Mouse (Mus musculus) CH12.LX (cell line): ENCODE results near the gene Slc25a10. TPM values are rescaled to one million over a fixed set of nuclear protein-coding genes. Genes with fewer than 3 reads are reported as not detected.

Experiments
- DNase-seq: peaks from one replicate; pipeline ENCODE4 v3.0.0-alpha.2; 2013; ENCODE audit errors: extremely low read depth
- H3K27ac ChIP-seq: 2 replicates; pipeline ENCODE4 v1.5.1; 2012; ENCODE audit warnings: low read depth, mild to moderate bottlenecking, control low read depth, moderate library complexity; ENCODE audit not compliant: insufficient read depth
- H3K27me3 ChIP-seq: replicated peaks from 2 replicates; pipeline ENCODE3; 2012; ENCODE audit warnings: inconsistent platforms
- H3K36me3 ChIP-seq, 2 experiments: replicated peaks in 1 of 2; 2 replicates each; pipeline versions ENCODE3 to v1.6.1; 2012; ENCODE audit warnings: inconsistent platforms in 1 of 2, low read length in 1 of 2, mild to moderate bottlenecking in 1 of 2, mixed read lengths in 1 of 2, moderate library complexity in 1 of 2; ENCODE audit not compliant: control insufficient read depth in 1 of 2, insufficient read depth in 1 of 2
- H3K4me1 ChIP-seq, 2 experiments: 2 replicates each; pipeline ENCODE4 v1.6.1; 2012; ENCODE audit warnings: inconsistent platforms in 1 of 2, moderate library complexity in 1 of 2; ENCODE audit not compliant: insufficient read depth in 2 of 2, control insufficient read depth in 1 of 2
- H3K4me2 ChIP-seq: 2 replicates; pipeline ENCODE4 v1.6.1; 2012; ENCODE audit warnings: low read depth, mild to moderate bottlenecking, control low read depth; ENCODE audit not compliant: poor library complexity, insufficient read depth, severe bottlenecking
- H3K4me3 ChIP-seq, 3 experiments: fragments of 150-350 bp in 1 of 3; sonication (generic) in 1 of 3; replicated peaks in 1 of 3; 2 replicates each; pipeline versions ENCODE3 to v1.5.1; 2011 to 2012; ENCODE audit warnings: low read depth in 2 of 3, low read length in 2 of 3, mild to moderate bottlenecking in 2 of 3, moderate library complexity in 2 of 3, control low read depth in 1 of 3, improper control_type of control experiment in 1 of 3, inconsistent platforms in 1 of 3, mixed read lengths in 1 of 3; ENCODE audit not compliant: poor library complexity in 1 of 3
- H3K79me2 ChIP-seq: replicated peaks from 2 replicates; pipeline ENCODE4 v1.6.1; 2012; ENCODE audit warnings: mild to moderate bottlenecking, moderate library complexity; ENCODE audit not compliant: control insufficient read depth, poor library complexity, insufficient read depth, severe bottlenecking; ENCODE audit errors: extremely low read depth
- H3K9ac ChIP-seq: 2 replicates; pipeline ENCODE4 v1.6.1; 2012; ENCODE audit warnings: low read depth, mild to moderate bottlenecking, control low read depth, moderate library complexity; ENCODE audit not compliant: insufficient read depth
- H3K9me3 ChIP-seq: replicated peaks from 2 replicates; pipeline ENCODE3; 2012; ENCODE audit warnings: low read length, inconsistent platforms, mixed read lengths
- BHLHE40 ChIP-seq: IDR thresholded peaks from 2 replicates; pipeline ENCODE4 v1.6.1; 2011; ENCODE audit warnings: mild to moderate bottlenecking, low read depth, low read length, improper control_type of control experiment
- CHD1 ChIP-seq: IDR thresholded peaks from 2 replicates; pipeline ENCODE4 v1.6.1; 2012; ENCODE audit warnings: low read depth, low read length, improper control_type of control experiment, inconsistent platforms
- CHD2 ChIP-seq: IDR thresholded peaks from 2 replicates; pipeline ENCODE4 v1.6.1; 2011; ENCODE audit warnings: low read length, improper control_type of control experiment
- CTCF ChIP-seq, 2 experiments: IDR thresholded peaks in 1 of 2; conservative IDR thresholded peaks in 1 of 2; 2 replicates each; pipeline ENCODE4 v1.5.1; 2011 to 2012; ENCODE audit warnings: low read depth in 2 of 2, low read length in 2 of 2, improper control_type of control experiment in 1 of 2, inconsistent platforms in 1 of 2, mild to moderate bottlenecking in 1 of 2, moderate library complexity in 1 of 2
- E2F4 ChIP-seq: IDR thresholded peaks from 2 replicates; pipeline ENCODE4 v1.6.1; 2011; ENCODE audit warnings: low read depth, low read length, improper control_type of control experiment; ENCODE audit not compliant: insufficient replicate concordance
- ELF1 ChIP-seq: IDR thresholded peaks from 2 replicates; pipeline ENCODE4 v1.6.1; 2014; ENCODE audit warnings: low read depth, mild to moderate bottlenecking, inconsistent platforms, low read length, improper control_type of control experiment
- EP300 ChIP-seq: IDR thresholded peaks from 2 replicates; pipeline ENCODE4 v1.6.1; 2011; ENCODE audit warnings: low read length, improper control_type of control experiment
- ETS1 ChIP-seq: conservative IDR thresholded peaks from 2 replicates; pipeline ENCODE4 v1.6.1; 2012; ENCODE audit warnings: low read depth, mild to moderate bottlenecking, inconsistent platforms, low read length, improper control_type of control experiment, moderate library complexity
- GABPA ChIP-seq: IDR thresholded peaks from 2 replicates; pipeline ENCODE4 v1.6.1; 2012; ENCODE audit warnings: low read depth, low read length, improper control_type of control experiment, inconsistent platforms; ENCODE audit not compliant: insufficient replicate concordance
- HCFC1 ChIP-seq: IDR thresholded peaks from 2 replicates; pipeline ENCODE4 v1.6.1; 2012; ENCODE audit warnings: low read depth, mild to moderate bottlenecking, inconsistent platforms, low read length, improper control_type of control experiment
- IRF4 ChIP-seq: IDR thresholded peaks from 2 replicates; pipeline ENCODE4 v1.6.1; 2014; ENCODE audit warnings: low read depth, mild to moderate bottlenecking, inconsistent platforms, low read length, improper control_type of control experiment
- KAT2A ChIP-seq: IDR thresholded peaks from 2 replicates; pipeline ENCODE4 v1.6.1; 2012; ENCODE audit warnings: low read length, improper control_type of control experiment, inconsistent platforms; ENCODE audit not compliant: insufficient replicate concordance
- MAFK ChIP-seq: IDR thresholded peaks from 2 replicates; pipeline ENCODE4 v1.6.1; 2011; ENCODE audit warnings: low read length, improper control_type of control experiment; ENCODE audit not compliant: insufficient replicate concordance
- MAX ChIP-seq: IDR thresholded peaks from 2 replicates; pipeline ENCODE4 v1.6.1; 2011; ENCODE audit warnings: low read length, improper control_type of control experiment
- MAZ ChIP-seq: IDR thresholded peaks from 2 replicates; pipeline ENCODE4 v1.6.1; 2012; ENCODE audit warnings: low read depth, mild to moderate bottlenecking, inconsistent platforms, low read length, improper control_type of control experiment, moderate library complexity
- MYC ChIP-seq: IDR thresholded peaks from 2 replicates; pipeline ENCODE4 v1.6.1; 2011; ENCODE audit warnings: low read depth, mild to moderate bottlenecking, improper control_type of control experiment, low read length
- NELFE ChIP-seq: IDR thresholded peaks from 2 replicates; pipeline ENCODE4 v1.6.1; 2011; ENCODE audit warnings: low read depth, low read length, improper control_type of control experiment
- NRF1 ChIP-seq: IDR thresholded peaks from 2 replicates; pipeline ENCODE4 v1.6.1; 2014; ENCODE audit warnings: low read depth, mild to moderate bottlenecking, inconsistent platforms, low read length, improper control_type of control experiment, moderate library complexity
- PAX5 ChIP-seq: IDR thresholded peaks from 2 replicates; pipeline ENCODE4 v1.6.1; 2012; ENCODE audit warnings: low read length, inconsistent platforms, mixed read lengths
- POLR2A ChIP-seq: IDR thresholded peaks from 2 replicates; pipeline ENCODE4 v1.6.1; 2011; ENCODE audit warnings: low read depth, mild to moderate bottlenecking, improper control_type of control experiment, low read length
- POLR2AphosphoS2 ChIP-seq: IDR thresholded peaks from 2 replicates; pipeline ENCODE4 v1.6.1; 2011; ENCODE audit warnings: low read depth, low read length, improper control_type of control experiment
- RAD21 ChIP-seq: IDR thresholded peaks from 2 replicates; pipeline ENCODE4 v1.6.1; 2011; ENCODE audit warnings: low read depth, mild to moderate bottlenecking, low read length, improper control_type of control experiment, moderate library complexity
- RCOR1 ChIP-seq: conservative IDR thresholded peaks from 2 replicates; pipeline ENCODE4 v1.6.1; 2012; ENCODE audit warnings: low read depth, mild to moderate bottlenecking, inconsistent platforms, low read length, improper control_type of control experiment
- SMC3 ChIP-seq: IDR thresholded peaks from 2 replicates; pipeline ENCODE4 v1.6.1; 2011; ENCODE audit warnings: low read depth, low read length, improper control_type of control experiment
- TBP ChIP-seq: conservative IDR thresholded peaks from 2 replicates; pipeline ENCODE4 v1.6.1; 2011; ENCODE audit warnings: low read depth, low read length, improper control_type of control experiment
- TCF12 ChIP-seq: IDR thresholded peaks from 2 replicates; pipeline ENCODE4 v1.6.1; 2014; ENCODE audit warnings: low read depth, mild to moderate bottlenecking, inconsistent platforms, low read length, improper control_type of control experiment
- UBTF ChIP-seq: IDR thresholded peaks from 2 replicates; pipeline ENCODE4 v1.6.1; 2012; ENCODE audit warnings: low read depth, mild to moderate bottlenecking, inconsistent platforms, low read length, improper control_type of control experiment, moderate library complexity
- USF2 ChIP-seq: conservative IDR thresholded peaks from 2 replicates; pipeline ENCODE4 v1.6.1; 2011; ENCODE audit warnings: low read depth, low read length, improper control_type of control experiment
- ZC3H11A ChIP-seq: IDR thresholded peaks from 2 replicates; pipeline ENCODE4 v1.6.1; 2012; ENCODE audit warnings: low read depth, mild to moderate bottlenecking, inconsistent platforms, low read length, improper control_type of control experiment
- ZKSCAN1 ChIP-seq: IDR thresholded peaks from 2 replicates; pipeline ENCODE4 v1.6.1; 2012; ENCODE audit warnings: low read depth, inconsistent platforms, low read length, improper control_type of control experiment, borderline replicate concordance
- ZNF384 ChIP-seq: IDR thresholded peaks from 2 replicates; pipeline ENCODE4 v1.6.1; 2012; ENCODE audit warnings: low read depth, low read length, improper control_type of control experiment, inconsistent platforms
- dilution Hi-C: fragments of 300-500 bp; cut with MboI; formaldehyde crosslinking; loops from 2 replicates; pipeline ENCODE4 v1.14.3; 2020; ENCODE audit warnings: low sequenced_read_pairs; ENCODE audit not compliant: extremely low pct_unique_long_range_greater_than_20kb, extremely low pct_ligation_motif_present
- in situ Hi-C: fragments of 300-500 bp; cut with MboI; formaldehyde crosslinking; loops from 3 replicates; pipeline ENCODE4 v1.14.3; 2019; ENCODE audit warnings: low sequenced_read_pairs, low pct_ligation_motif_present, low pct_unique_long_range_greater_than_20kb, mixed read lengths
- polyA plus RNA-seq: library from polyadenylated mRNA; unstranded; fragments of >175 nt; gene quantifications from 2 replicates; pipeline ENCODE4 v1.2.1, GENCODE M21; 2012; ENCODE audit warnings: low read depth; ENCODE audit not compliant: insufficient read length
- total RNA-seq, 2 experiments: library from RNA; depleted of rRNA; stranded (reverse); fragments of 300-350 nt in 1 of 2; fragments of >200 nt in 1 of 2; gene quantifications; 2 replicates each; pipeline ENCODE4 v1.2.3; 2012 to 2014

Gene Slc25a10
- total and polyA plus RNA-seq, 3 experiments = 32.9 to 45.9 (median 34.6) TPM

DNA sequence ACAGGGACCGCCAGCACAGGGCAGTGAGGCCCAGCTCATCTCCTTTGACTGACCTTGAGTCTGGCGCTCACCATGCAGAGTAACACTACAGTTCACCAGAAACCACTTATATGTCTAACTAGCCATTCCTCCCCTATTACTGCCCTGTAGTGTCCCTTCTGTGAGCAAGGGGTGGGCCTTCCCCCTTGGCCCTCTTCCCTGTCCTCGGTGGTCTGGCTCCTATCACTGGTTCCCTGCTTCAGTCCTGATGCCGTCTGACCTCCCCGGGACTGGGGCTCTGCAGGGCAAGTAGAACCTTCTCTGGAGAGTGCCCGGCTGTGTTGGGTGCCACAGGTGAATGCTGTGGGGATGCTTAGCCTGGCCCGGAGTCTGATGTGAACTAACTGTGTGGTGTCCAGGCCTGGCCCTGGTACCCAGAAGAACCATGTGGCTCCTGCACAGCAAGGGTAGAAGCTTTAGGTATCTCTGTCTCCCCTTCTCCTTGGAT lies 8.1 kb upstream of the Slc25a10 start:
- H3K4me1 ChIP-seq = peaks cover 6 to 28% of the 10 kb centered on the region in 2 experiments
- H3K36me3 ChIP-seq = peaks cover 70 to 81% of the 10 kb centered on the region in 2 experiments
- dilution Hi-C loops = no loop called here
- H3K79me2 ChIP-seq = peaks cover 26% of the 10 kb centered on the region
- DNase-seq = no peak
- no peak for TF ChIP-seq MYC
- TF ChIP-seq, all 38 proteins: peak for 0
- in situ Hi-C loops = no loop called here
- Histone ChIP-seq H3K9me3 (no peaks in the 10 kb centered on the region), H3K4me2 (peak overlapping the region; percentile 63; the same call in 1 of the 2 replicates), H3K4me3 (peak overlapping the region in 2 of 3 experiments; percentile 71 to 100), H3K27ac (no peak overlapping the region), H3K27me3 (no peaks in the 10 kb centered on the region), H3K9ac (no peak overlapping the region; the same call in 1 of the 2 replicates)

DNA sequence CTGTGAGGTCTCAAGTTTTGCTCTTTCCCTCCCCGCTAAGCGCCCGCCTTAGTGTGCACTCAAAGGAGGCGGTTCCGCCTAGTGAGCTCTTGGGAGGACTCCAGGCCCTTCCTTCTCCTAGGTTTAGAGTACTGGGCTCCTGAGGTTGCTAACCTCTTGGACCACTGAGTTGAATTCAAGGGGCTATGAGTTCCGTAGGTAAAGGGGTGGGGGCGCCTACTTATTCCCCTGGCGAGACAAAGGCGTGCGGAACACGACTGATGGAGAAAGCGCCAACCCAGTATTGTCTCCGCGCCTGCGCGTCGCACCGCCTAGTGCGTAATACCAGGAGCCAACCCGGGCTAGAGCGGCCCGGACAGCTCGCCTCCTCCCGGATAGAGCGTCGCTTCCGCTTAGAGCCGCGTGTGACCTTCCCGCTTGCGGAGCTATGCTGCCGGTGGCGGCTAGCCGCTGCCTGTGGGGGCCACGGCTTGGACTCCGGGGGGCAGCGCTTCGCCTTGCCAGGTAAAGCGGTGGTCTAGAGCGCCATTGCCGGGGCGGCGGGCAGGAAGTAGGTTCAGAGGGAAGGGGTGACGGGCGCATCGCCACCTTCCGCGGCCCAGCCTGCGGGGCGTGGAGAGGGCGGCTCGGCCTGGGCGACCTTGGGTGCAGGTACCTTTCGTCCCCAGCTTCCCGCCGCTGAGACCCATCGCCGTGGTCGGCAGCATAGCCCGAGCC lies 7.2 kb upstream of the Slc25a10 start, which contains the start of gene Mrpl12:
Gene Mrpl12, plus strand, starts transcription at position 349 of the 717 bp plus-strand sequence.
- Histone ChIP-seq H3K9me3 (no peaks in the 10 kb centered on the region), H3K4me3 (peak within 1 kb of the TSS; percentile 71 to 100 (median 85)), H3K9ac (peak within 1 kb of the TSS; percentile 72), H3K79me2 (peaks cover 26% of the 10 kb centered on the region), H3K4me1 (peaks cover 7 to 30% of the 10 kb centered on the region in 2 experiments), H3K36me3 (peaks cover 68 to 81% of the 10 kb centered on the region in 2 experiments), H3K27ac (peak within 1 kb of the TSS; percentile 33), H3K27me3 (no peaks in the 10 kb centered on the region), H3K4me2 (peak within 1 kb of the TSS; percentile 89)
- dilution Hi-C loops = no loop called here
- DNase-seq = peak; percentile 94
- in situ Hi-C loops = no loop called here
- no peak for TF ChIP-seq ZNF384
- TF ChIP-seq ETS1 = peak; percentile 66
- no peak for TF ChIP-seq CTCF (conservative IDR thresholded peaks at IDR 0.05 in 1 of 2, IDR thresholded peaks at IDR 0.05 in 1 of 2; ENCODE audit: low read depth in 2 of 2, low read length in 2 of 2)
- no peak for TF ChIP-seq PAX5
- TF ChIP-seq ELF1 = peak; percentile 92
- no peak for TF ChIP-seq RCOR1
- TF ChIP-seq UBTF = peak; percentile 78; the same call in 1 of the 2 replicates
- TF ChIP-seq IRF4 = peak; percentile 94
- TF ChIP-seq POLR2A = peak; percentile 97
- TF ChIP-seq E2F4 = peak; percentile 82; the same call in 1 of the 2 replicates
- peak; percentile 70 for TF ChIP-seq CHD2
- no peak for TF ChIP-seq USF2
- peak; percentile 95 for TF ChIP-seq HCFC1
- no peak; the same call in 1 of the 2 replicates for TF ChIP-seq ZKSCAN1
- peak; percentile 97 for TF ChIP-seq GABPA
- TF ChIP-seq ZC3H11A = no peak
- peak; percentile 97 for TF ChIP-seq NELFE
- TF ChIP-seq TBP = peak; percentile 89
- peak; percentile 98 for TF ChIP-seq TCF12
- peak; percentile 99 for TF ChIP-seq MYC
- no peak for TF ChIP-seq MAFK
- TF ChIP-seq MAZ = 0 out of 2 replicates have a peak, but pooled peaks have one; percentile 76
- TF ChIP-seq MAX = peak; percentile 97
- peak; percentile 95 for TF ChIP-seq NRF1
- no peak for TF ChIP-seq CHD1
- peak; percentile 99 for TF ChIP-seq POLR2AphosphoS2
- TF ChIP-seq SMC3 = no peak
- TF ChIP-seq EP300 = no peak
- TF ChIP-seq BHLHE40 = peak; percentile 77
- peak; percentile 96 for TF ChIP-seq KAT2A
- no peak for TF ChIP-seq RAD21
